Mouse (Mus musculus): ENCODE results near the gene Zmiz2.
"Not testable (repeated sequence)": the region's sequence is repeated elsewhere in the genome, so short reads cannot be mapped to it uniquely, and the experiment has no call there.

GRCm38 (mm10) chr11:6448155-6448554 is 59.3 kb downstream of the Zmiz2 start:
- not testable (repeated sequence) for TF ChIP-seq POLR2A (IDR thresholded peaks at IDR 0.05; ENCODE audit: low read depth, low read length); CTCF (IDR thresholded peaks at IDR 0.05; ENCODE audit: borderline replicate concordance, insufficient read depth, low read length)

Measured in embryonic fibroblast, embryonic 13.5 days (primary cell).